Mouse (Mus musculus) heart, postnatal 0 days (tissue): Measurements from ENCODE around the gene Edil3.
"Not testable (repeated sequence)": the region's sequence is repeated elsewhere in the genome, so short reads cannot be mapped to it uniquely, and the experiment has no call there.

ENCODE experiments used
- CTCF ChIP-seq: IDR thresholded peaks from 2 replicates; pipeline ENCODE4 v1.5.1; 2016; ENCODE audit warnings: antibody characterized with exemption, control low read depth, low read depth
- EP300 ChIP-seq: IDR thresholded peaks from 2 replicates; pipeline ENCODE4 v1.6.1; 2016; ENCODE audit warnings: antibody characterized with exemption, low read depth

GRCm38 (mm10) chr13:89070132-89070531, 248.9 kb downstream of the Edil3 start:
- not testable (repeated sequence) for TF ChIP-seq CTCF, EP300
